Mouse (Mus musculus): ENCODE data around the gene Clint1. TPM values are rescaled to one million over a fixed set of nuclear protein-coding genes. Genes with fewer than 3 reads are reported as not detected.
"Not testable (repeated sequence)": the region's sequence is repeated elsewhere in the genome, so short reads cannot be mapped to it uniquely, and the experiment has no call there.

The Clint1 gene
- total RNA-seq, 4 experiments from 2014 or later = 51.1 to 54.2 (median 53.4) TPM

- no peak for DNase-seq (ENCODE audit: low spot score in 2 of 2)
Observed at GRCm38 (mm10) chr11:45847548-45847947, 4.3 kb upstream of the Clint1 start.

GRCm38 (mm10) chr11:45848253-45848652, 3.6 kb upstream of the Clint1 start:
- no peak for DNase-seq (ENCODE audit: low spot score in 2 of 2)

GRCm38 (mm10) chr11:45849203-45849602, 2.6 kb upstream of the Clint1 start:
- no peak for DNase-seq (ENCODE audit: low spot score in 2 of 2)

GRCm38 (mm10) chr11:45849859-45850258, 2.0 kb upstream of the Clint1 start:
- no peak for DNase-seq (ENCODE audit: low spot score in 2 of 2)

- no peak for DNase-seq (ENCODE audit: low spot score in 2 of 2)
Observed at GRCm38 (mm10) chr11:45850317-45850716, 1.5 kb upstream of the Clint1 start.

- DNase-seq (ENCODE audit: low spot score in 2 of 2) = peak in 1 of 2 experiments; percentile 7
Observed at GRCm38 (mm10) chr11:45852124-45852994, 508 bp downstream of the Clint1 start.

GRCm38 (mm10) chr11:45852995-45853317, 1.1 kb downstream of the Clint1 start:
- no peak for DNase-seq (ENCODE audit: low spot score in 2 of 2)

GRCm38 (mm10) chr11:45853916-45854315, 2.1 kb downstream of the Clint1 start:
- no peak for DNase-seq (ENCODE audit: low spot score in 2 of 2)

GRCm38 (mm10) chr11:45854381-45854780, 2.5 kb downstream of the Clint1 start:
- no peak for DNase-seq (ENCODE audit: low spot score in 2 of 2)

- no peak for DNase-seq (ENCODE audit: low spot score in 2 of 2)
Observed at GRCm38 (mm10) chr11:45855407-45856148, 3.7 kb downstream of the Clint1 start.

- DNase-seq (ENCODE audit: low spot score in 2 of 2) = no peak
Observed at GRCm38 (mm10) chr11:45856149-45856516, 4.3 kb downstream of the Clint1 start.

- DNase-seq (ENCODE audit: low spot score in 2 of 2) = no peak
Observed at GRCm38 (mm10) chr11:45861334-45861733, 9.5 kb downstream of the Clint1 start.

GRCm38 (mm10) chr11:45864409-45864808, 12.6 kb downstream of the Clint1 start:
- DNase-seq (ENCODE audit: low spot score in 2 of 2) = no peak

GRCm38 (mm10) chr11:45865861-45866260, 14.0 kb downstream of the Clint1 start:
- DNase-seq (ENCODE audit: low spot score in 2 of 2) = no peak

- no peak for DNase-seq (ENCODE audit: low spot score in 2 of 2)
Observed at GRCm38 (mm10) chr11:45866534-45866933, 14.7 kb downstream of the Clint1 start.

GRCm38 (mm10) chr11:45873666-45874065, 21.8 kb downstream of the Clint1 start:
- no peak for DNase-seq (ENCODE audit: low spot score in 2 of 2)

GRCm38 (mm10) chr11:45874251-45874650, 22.4 kb downstream of the Clint1 start:
- DNase-seq (ENCODE audit: low spot score in 2 of 2) = no peak

GRCm38 (mm10) chr11:45875351-45875935, 23.6 kb downstream of the Clint1 start:
- DNase-seq (ENCODE audit: low spot score in 2 of 2) = no peak

GRCm38 (mm10) chr11:45876036-45876435, 24.2 kb downstream of the Clint1 start:
- no peak for DNase-seq (ENCODE audit: low spot score in 2 of 2)

- not testable (repeated sequence) for DNase-seq (ENCODE audit: low spot score in 2 of 2)
Observed at GRCm38 (mm10) chr11:45879366-45879765, 27.5 kb downstream of the Clint1 start.

GRCm38 (mm10) chr11:45881026-45881682, 29.3 kb downstream of the Clint1 start:
- peak in 1 of 2 experiments; percentile 30 for DNase-seq (ENCODE audit: low spot score in 2 of 2)

- no peak for DNase-seq (ENCODE audit: low spot score in 2 of 2)
Observed at GRCm38 (mm10) chr11:45881683-45882068, 29.8 kb downstream of the Clint1 start.

Measured in layer of hippocampus, adult 8-10 months (tissue).